Mouse (Mus musculus) frontal cortex, postnatal 25 days (tissue): ENCODE data around the gene Npffr2.
"Not testable (repeated sequence)": the region's sequence is repeated elsewhere in the genome, so short reads cannot be mapped to it uniquely, and the experiment has no call there.

Source experiments
- DNase-seq, 2 experiments: peaks; one replicate each; pipeline ENCODE4 v3.0.0; 2022; ENCODE audit warnings: low spot score in 2 of 2

Npffr2 gene

GRCm38 (mm10) chr5:89526878-89527578, at the start of gene Npffr2:
Gene Npffr2 (plus strand): TSS chr5:89527429.
- DNase-seq, result no peak

GRCm38 (mm10) chr5:89492560-89492959, 34.7 kb upstream of the Npffr2 start:
- no peak for DNase-seq

GRCm38 (mm10) chr5:89500182-89500581, 27.0 kb upstream of the Npffr2 start:
- DNase-seq, result no peak

GRCm38 (mm10) chr5:89518641-89519040, 8.6 kb upstream of the Npffr2 start:
- peak in 1 of 2 experiments; percentile 4 for DNase-seq

GRCm38 (mm10) chr5:89526181-89526778, 949 bp upstream of the Npffr2 start:
- DNase-seq, result no peak

GRCm38 (mm10) chr5:89528951-89529350, 1.7 kb downstream of the Npffr2 start:
- DNase-seq, result no peak

GRCm38 (mm10) chr5:89529391-89529790, 2.2 kb downstream of the Npffr2 start:
- no peak for DNase-seq

GRCm38 (mm10) chr5:89536018-89536417, 8.8 kb downstream of the Npffr2 start:
- DNase-seq, result no peak

- no peak for DNase-seq
Observed at GRCm38 (mm10) chr5:89542472-89542871, 15.2 kb downstream of the Npffr2 start.

GRCm38 (mm10) chr5:89543476-89543875, 16.2 kb downstream of the Npffr2 start:
- DNase-seq, result peak; percentile 73 to 75

- DNase-seq, result not testable (repeated sequence)
Observed at GRCm38 (mm10) chr5:89559118-89559517, 31.9 kb downstream of the Npffr2 start.

GRCm38 (mm10) chr5:89561381-89561780, 34.2 kb downstream of the Npffr2 start:
- no peak for DNase-seq

- DNase-seq, result no peak
Observed at GRCm38 (mm10) chr5:89578678-89579077, 51.4 kb downstream of the Npffr2 start.

GRCm38 (mm10) chr5:89579181-89579580, 52.0 kb downstream of the Npffr2 start:
- no peak for DNase-seq

- DNase-seq, result no peak
Observed at GRCm38 (mm10) chr5:89581143-89581542, 53.9 kb downstream of the Npffr2 start.

GRCm38 (mm10) chr5:89581742-89582366, 54.6 kb downstream of the Npffr2 start:
- DNase-seq, result no peak

GRCm38 (mm10) chr5:89585021-89585420, 57.8 kb downstream of the Npffr2 start:
- no peak for DNase-seq

- no peak for DNase-seq
Observed at GRCm38 (mm10) chr5:89592301-89592700, 65.1 kb downstream of the Npffr2 start.

GRCm38 (mm10) chr5:89611322-89612015, 84.2 kb downstream of the Npffr2 start:
- DNase-seq, result no peak

- no peak for DNase-seq
Observed at GRCm38 (mm10) chr5:89612262-89612661, 85.0 kb downstream of the Npffr2 start.

- no peak for DNase-seq
Observed at GRCm38 (mm10) chr5:89631599-89631998, 104.4 kb downstream of the Npffr2 start.
